9 mouse cellular contexts compared by ENCODE assay signal in the genomic region with DNA sequence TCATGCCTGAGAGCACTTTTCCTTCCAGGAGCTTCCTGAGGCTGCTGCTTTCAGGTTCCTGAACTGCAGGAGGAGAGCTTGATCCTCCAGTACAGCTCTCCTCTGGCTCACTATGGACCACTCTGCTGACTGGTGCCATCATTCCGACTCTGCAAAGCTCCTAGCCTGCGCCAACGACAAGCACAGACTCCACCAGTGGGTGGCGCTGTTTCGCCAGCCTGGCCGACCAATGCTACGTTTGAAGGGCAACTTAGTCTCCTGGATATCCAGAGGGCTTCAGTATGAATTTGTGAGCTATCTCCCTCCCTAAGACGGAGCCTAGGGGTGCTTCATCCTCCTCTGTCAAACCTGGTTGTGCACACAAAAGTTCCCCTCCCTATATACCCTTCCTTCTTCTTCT. TPM values are rescaled to one million over a fixed set of nuclear protein-coding genes. Genes with fewer than 3 reads are reported as not detected.
DNase-seq lines count a peak whose midpoint lies in the region; ATAC-seq lines count a peak whose summit lies in the region.
"Had no signal": no experiment of that assay in that cellular context is flagged by ENCODE, and none has a peak within 500 bp of the region (broad histone marks: within the 10 kb centered on the region; RNA-seq: fewer than 3 reads in every experiment).

No protein-coding gene starts in this region.

- no peak overlapping the region for H3K9ac ChIP-seq in midbrain, embryonic 16.5 days (ENCODE audit: low read depth, low read length)
- no peak overlapping the region for H3K9ac ChIP-seq in liver, embryonic 13.5 days
- H3K9ac ChIP-seq: neural tube, embryonic 13.5 days had no signal

- H3K27ac ChIP-seq in midbrain, embryonic 10.5 days (replicated peaks), result no peak overlapping the region
- no peak overlapping the region for H3K27ac ChIP-seq in midbrain, embryonic 16.5 days (ENCODE audit: low read length)
- H3K27ac ChIP-seq in embryonic facial prominence, embryonic 10.5 days (replicated peaks), result peak overlapping the region; percentile 15; the same call in 1 of the 2 replicates
- no peak overlapping the region for H3K27ac ChIP-seq in liver, embryonic 13.5 days
- H3K27ac ChIP-seq: neural tube, embryonic 13.5 days had no signal

- H3K4me1 ChIP-seq in midbrain, embryonic 10.5 days, result 0 out of 2 replicates have a peak, but pooled peaks cover 4% of the 10 kb centered on the region
- no peaks in the 10 kb centered on the region for H3K4me1 ChIP-seq in midbrain, embryonic 16.5 days (ENCODE audit: control insufficient read depth, insufficient read depth, low read length)
- H3K4me1 ChIP-seq in embryonic facial prominence, embryonic 10.5 days, result peaks cover 39% of the 10 kb centered on the region
- H3K4me1 ChIP-seq in liver, embryonic 13.5 days (replicated peaks), result no peaks in the 10 kb centered on the region
- H3K4me1 ChIP-seq: neural tube, embryonic 13.5 days had no signal

- H3K4me3 ChIP-seq in midbrain, embryonic 10.5 days, result no peak overlapping the region
- no peak overlapping the region for H3K4me3 ChIP-seq in midbrain, embryonic 16.5 days (ENCODE audit: low read depth, low read length)
- H3K4me3 ChIP-seq in embryonic facial prominence, embryonic 10.5 days, result no peak overlapping the region
- no peak overlapping the region for H3K4me3 ChIP-seq in liver, embryonic 13.5 days (replicated peaks)
- H3K4me3 ChIP-seq: neural tube, embryonic 13.5 days had no signal

- H3K4me2 ChIP-seq in midbrain, embryonic 16.5 days (ENCODE audit: low read length), result no peak overlapping the region
- no peak overlapping the region for H3K4me2 ChIP-seq in liver, embryonic 13.5 days
- H3K4me2 ChIP-seq: neural tube, embryonic 13.5 days had no signal

- H3K27me3 ChIP-seq in midbrain, embryonic 10.5 days (ENCODE audit: low read depth, poor library complexity, severe bottlenecking), result no peaks in the 10 kb centered on the region
- H3K27me3 ChIP-seq in midbrain, embryonic 16.5 days (ENCODE audit: control insufficient read depth, insufficient read depth, low read depth, low read length), result no peaks in the 10 kb centered on the region
- no peaks in the 10 kb centered on the region for H3K27me3 ChIP-seq in embryonic facial prominence, embryonic 10.5 days (replicated peaks; ENCODE audit: low read depth, poor library complexity, severe bottlenecking)
- H3K27me3 ChIP-seq in liver, embryonic 13.5 days, result no peaks in the 10 kb centered on the region
- H3K27me3 ChIP-seq: neural tube, embryonic 13.5 days had no signal

- DNase-seq in midbrain, embryonic 10.5 days (ENCODE audit: low spot score), result peak; percentile 71
- peak; percentile 29 for DNase-seq in WW6 (ENCODE audit: low read depth, low spot score)
- peak; percentile 87 for DNase-seq in embryonic facial prominence, embryonic 10.5 days (ENCODE audit: low spot score)
- DNase-seq in induced T-regulatory cell, adult 2 months (ENCODE audit: low read depth), result peak; percentile 73
- DNase-seq in liver, embryonic 13.5 days, result peak; percentile 9
- DNase-seq in spleen, adult 18-20 months, result peak; percentile 15 to 56

- 6% methylated on average over 8 of the region's 8 CpGs for WGBS in midbrain, embryonic 10.5 days
- WGBS in midbrain, embryonic 16.5 days, result 15% methylated on average over 8 of the region's 8 CpGs
- 9% methylated on average over 8 of the region's 8 CpGs for WGBS in embryonic facial prominence, embryonic 10.5 days
- 7% methylated on average over 8 of the region's 8 CpGs for WGBS in liver, embryonic 13.5 days (ENCODE audit: insufficient replicate concordance)

- H3K36me3 ChIP-seq in midbrain, embryonic 10.5 days, result no peaks in the 10 kb centered on the region
- H3K36me3 ChIP-seq in midbrain, embryonic 16.5 days (ENCODE audit: control insufficient read depth, insufficient read depth, low read length), result no peaks in the 10 kb centered on the region
- H3K36me3 ChIP-seq in embryonic facial prominence, embryonic 10.5 days (replicated peaks), result peaks cover 94% of the 10 kb centered on the region
- no peaks in the 10 kb centered on the region for H3K36me3 ChIP-seq in liver, embryonic 13.5 days
- H3K36me3 ChIP-seq: neural tube, embryonic 13.5 days had no signal

- ATAC-seq in midbrain, embryonic 16.5 days, result no peak
- no peak for ATAC-seq in liver, embryonic 13.5 days (ENCODE audit: low read depth)
- ATAC-seq in erythroid progenitor cell, adult 5-6 weeks (replicated peaks; ENCODE audit: low FRiP score, poor library complexity, severe bottlenecking), result no peak

- no peaks in the 10 kb centered on the region for H3K9me3 ChIP-seq in midbrain, embryonic 10.5 days (replicated peaks)
- no peaks in the 10 kb centered on the region for H3K9me3 ChIP-seq in midbrain, embryonic 16.5 days (replicated peaks; ENCODE audit: control insufficient read depth, low read length, poor library complexity, severe bottlenecking)
- H3K9me3 ChIP-seq in embryonic facial prominence, embryonic 10.5 days, result no peaks in the 10 kb centered on the region; the same call in 1 of the 2 replicates
- H3K9me3 ChIP-seq in liver, embryonic 13.5 days (replicated peaks), result no peaks in the 10 kb centered on the region
- H3K9me3 ChIP-seq: neural tube, embryonic 13.5 days had no signal

RNA-seq across cellular contexts. Expression of a gene that starts 43.0 kb away (rescaled TPM):
- 38.0 and 44.3 TPM in 2 replicates for polyA plus RNA-seq in midbrain, embryonic 10.5 days (2016; fragmentation: Nextera tagmentation; extraction: Ambion mirVana)
- polyA plus RNA-seq in midbrain, embryonic 16.5 days (2015; fragmentation: Nextera tagmentation; extraction: Ambion mirVana), result 22.1 and 24.4 TPM in 2 replicates
- polyA plus RNA-seq in embryonic facial prominence, embryonic 10.5 days (2016; fragmentation: Nextera tagmentation; extraction: Ambion mirVana), result 103 and 118 TPM in 2 replicates
- 1.3 and 1.8 TPM in 2 replicates for polyA plus RNA-seq in liver, embryonic 13.5 days (2015; fragmentation: Nextera tagmentation; extraction: Ambion mirVana)
- not detected in 2 replicates for total RNA-seq in erythroid progenitor cell, adult 5-6 weeks (2015; ENCODE audit: low replicate concordance)
- total RNA-seq in erythroid progenitor cell, adult 5-6 weeks (2017; ENCODE audit: low replicate concordance), result not detected in 2 replicates

Comparison
In these comparisons a context has a peak if more than half of its experiments do, and no peak if none do; other contexts are left out.
1. DNase-seq: peak in every context shown above with its lines; median percentile 87 in embryonic facial prominence, embryonic 10.5 days; 73 in induced T-regulatory cell, adult 2 months; 71 in midbrain, embryonic 10.5 days; 36 in spleen, adult 18-20 months; 29 in WW6; 9 in liver, embryonic 13.5 days.